Mouse (Mus musculus) 3T3-L1 (cell line): Measurements from ENCODE around the gene Spaca6.
A peak's percentile ranks its signal among the peaks of the same experiment; 100 is the strongest.

Experiments used
- DNase-seq: peaks from one replicate; pipeline ENCODE4 v3.0.0-alpha.2; 2015; ENCODE audit warnings: low read depth, low spot score

The Spaca6 gene

GRCm38 (mm10) chr17:17826751-17827657, at the start of gene Spaca6:
Gene Spaca6 (plus strand): TSS chr17:17827158.
- peak; percentile 95 for DNase-seq

- DNase-seq = peak; percentile 77
Measured at GRCm38 (mm10) chr17:17790866-17791630, 35.9 kb upstream of the Spaca6 start.

- DNase-seq = peak; percentile 97
Measured at GRCm38 (mm10) chr17:17792578-17792977, 34.4 kb upstream of the Spaca6 start.

GRCm38 (mm10) chr17:17795527-17795926, 31.4 kb upstream of the Spaca6 start:
- DNase-seq = no peak

- DNase-seq = peak; percentile 81
Measured at GRCm38 (mm10) chr17:17823612-17824336, 3.2 kb upstream of the Spaca6 start.

GRCm38 (mm10) chr17:17825921-17826591, 902 bp upstream of the Spaca6 start:
- peak; percentile 89 for DNase-seq

- DNase-seq = peak; percentile 81
Measured at GRCm38 (mm10) chr17:17827658-17828190, 766 bp downstream of the Spaca6 start.

- peak; percentile 78 for DNase-seq
Measured at GRCm38 (mm10) chr17:17828191-17828981, 1.4 kb downstream of the Spaca6 start.

GRCm38 (mm10) chr17:17829052-17829785, 2.3 kb downstream of the Spaca6 start:
- DNase-seq = peak; percentile 47

GRCm38 (mm10) chr17:17829816-17830535, 3.0 kb downstream of the Spaca6 start:
- no peak for DNase-seq

GRCm38 (mm10) chr17:17830731-17831130, 3.8 kb downstream of the Spaca6 start:
- no peak for DNase-seq

- DNase-seq = peak; percentile 56
Measured at GRCm38 (mm10) chr17:17834896-17835295, 7.9 kb downstream of the Spaca6 start.

- no peak for DNase-seq
Measured at GRCm38 (mm10) chr17:17836101-17836500, 9.1 kb downstream of the Spaca6 start.

GRCm38 (mm10) chr17:17837426-17837825, 10.5 kb downstream of the Spaca6 start:
- DNase-seq = no peak

GRCm38 (mm10) chr17:17837919-17838701, 11.2 kb downstream of the Spaca6 start:
- DNase-seq = peak; percentile 98

- peak; percentile 41 for DNase-seq
Measured at GRCm38 (mm10) chr17:17839276-17839675, 12.3 kb downstream of the Spaca6 start.

- peak; percentile 73 for DNase-seq
Measured at GRCm38 (mm10) chr17:17840796-17841195, 13.8 kb downstream of the Spaca6 start.
